ENCODE assay signal across 25 mouse cellular contexts in the genomic region with DNA sequence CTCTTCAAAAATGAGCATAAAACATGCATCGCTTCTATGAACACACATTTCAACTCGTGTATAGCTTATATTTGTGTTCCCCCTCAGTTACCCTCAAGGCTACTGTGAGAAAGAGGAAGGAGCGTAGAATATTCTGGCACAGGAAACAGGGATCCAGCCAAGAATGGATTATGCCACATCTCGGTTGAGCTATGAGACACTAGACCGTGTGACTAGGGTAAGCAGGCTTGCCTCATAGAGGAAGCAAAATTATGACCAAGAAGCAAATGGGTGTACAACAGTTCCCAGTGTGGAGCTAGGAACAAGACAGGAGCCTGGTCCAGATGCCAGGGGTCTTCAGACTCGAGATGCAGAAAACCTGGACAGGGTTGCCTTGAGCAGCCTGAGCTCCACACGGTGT. TPM values are rescaled to one million over a fixed set of nuclear protein-coding genes. Genes with fewer than 3 reads are reported as not detected.
A peak's percentile ranks its signal among the peaks of the same experiment; 100 is the strongest.
DNase-seq lines count a peak whose midpoint lies in the region; ATAC-seq and TF ChIP-seq lines count a peak whose summit lies in the region.
"Had no signal": no experiment of that assay in that cellular context is flagged by ENCODE, and none has a peak within 500 bp of the region (broad histone marks: within the 10 kb centered on the region; RNA-seq: fewer than 3 reads in every experiment).

No protein-coding gene starts in this region.

- TF ChIP-seq EP300 in liver, postnatal 0 days (IDR thresholded peaks at IDR 0.05; ENCODE audit: low read depth): no peak

- H3K27ac ChIP-seq in liver, postnatal 0 days (ENCODE audit: low read depth): no peak overlapping the region
- no peak overlapping the region for H3K27ac ChIP-seq in liver, embryonic 11.5 days (ENCODE audit: low read depth, low read length)
- H3K27ac ChIP-seq: embryonic facial prominence, embryonic 10.5 days; embryonic facial prominence, embryonic 13.5 days; forebrain, embryonic 12.5 days; forebrain, embryonic 15.5 days; hindbrain, embryonic 10.5 days; hindbrain, embryonic 13.5 days; hindbrain, postnatal 0 days had no signal

- 0 out of 2 replicates have a peak, but pooled peaks have one; percentile 27 for ATAC-seq in liver, postnatal 0 days
- no peak for ATAC-seq in liver, embryonic 11.5 days (replicated peaks; ENCODE audit: low FRiP score)
- peak; percentile 93 for ATAC-seq in granulocyte monocyte progenitor cell, adult 5-6 weeks (replicated peaks; ENCODE audit: poor library complexity, severe bottlenecking)
- ATAC-seq in megakaryocyte, adult 5-6 weeks (ENCODE audit: poor library complexity, severe bottlenecking): peak; percentile 74
- peak; percentile 74 for ATAC-seq in monocyte, adult 5-6 weeks (replicated peaks; ENCODE audit: insufficient number of reproducible peaks, low FRiP score, low TSS enrichment, poor library complexity, severe bottlenecking)
- no peak for ATAC-seq in CD4-positive, CD25-positive, alpha-beta regulatory T cell, adult 4 months
- ATAC-seq: activated CD4-positive, CD25-positive, alpha-beta regulatory T cell, adult 4 months; forebrain, embryonic 15.5 days; hindbrain, postnatal 0 days; inflammation-experienced regulatory T-cells, adult 6 months had no signal

- no peak overlapping the region for H3K4me3 ChIP-seq in liver, postnatal 0 days (ENCODE audit: low read depth, low read length)
- no peak overlapping the region for H3K4me3 ChIP-seq in liver, embryonic 11.5 days (ENCODE audit: low read depth, low read length)
- H3K4me3 ChIP-seq: embryonic facial prominence, embryonic 10.5 days; embryonic facial prominence, embryonic 13.5 days; erythroblast, embryonic 14.5 days; forebrain, embryonic 12.5 days; forebrain, embryonic 15.5 days; hindbrain, embryonic 10.5 days; hindbrain, embryonic 13.5 days had no signal

- no peak for DNase-seq in liver, postnatal 0 days
- DNase-seq in liver, embryonic 11.5 days (ENCODE audit: low spot score): no peak
- DNase-seq in urinary bladder, postnatal 4 days (ENCODE audit: low spot score in 2 of 2): no peak
- no peak for DNase-seq in retina, embryonic 14.5 days (ENCODE audit: low spot score)
- DNase-seq: adrenal gland, adult 8-10 months; adrenal gland, postnatal 25 days; cerebellum, adult 18-20 months; cerebellum, adult 9-10 months; cerebellum, postnatal 14 days; gastrocnemius, postnatal 36 days had no signal

- no peak for TF ChIP-seq CTCF in liver, postnatal 0 days (IDR thresholded peaks at IDR 0.05; ENCODE audit: low read depth)

- no peaks in the 10 kb centered on the region for H3K9me3 ChIP-seq in liver, postnatal 0 days (ENCODE audit: low read length)
- no peaks in the 10 kb centered on the region for H3K9me3 ChIP-seq in liver, embryonic 11.5 days (ENCODE audit: control insufficient read depth, low read length)
- H3K9me3 ChIP-seq: embryonic facial prominence, embryonic 10.5 days; embryonic facial prominence, embryonic 13.5 days; forebrain, embryonic 12.5 days; forebrain, embryonic 15.5 days; hindbrain, embryonic 10.5 days; hindbrain, embryonic 13.5 days had no signal

- H3K27me3 ChIP-seq in liver, postnatal 0 days (ENCODE audit: insufficient read depth, low read length): no peaks in the 10 kb centered on the region
- no peaks in the 10 kb centered on the region for H3K27me3 ChIP-seq in liver, embryonic 11.5 days (replicated peaks; ENCODE audit: control insufficient read depth, insufficient read depth, low read length)
- H3K27me3 ChIP-seq: embryonic facial prominence, embryonic 13.5 days; forebrain, embryonic 12.5 days; forebrain, embryonic 15.5 days; hindbrain, embryonic 13.5 days had no signal

- H3K9ac ChIP-seq in liver, postnatal 0 days (replicated peaks): no peak overlapping the region
- H3K9ac ChIP-seq in liver, embryonic 11.5 days (ENCODE audit: low read depth, low read length): no peak overlapping the region
- H3K9ac ChIP-seq: embryonic facial prominence, embryonic 13.5 days; forebrain, embryonic 12.5 days; forebrain, embryonic 15.5 days; hindbrain, embryonic 13.5 days had no signal

- 51% methylated on average over 7 of the region's 7 CpGs for WGBS in liver, postnatal 0 days (ENCODE audit: insufficient replicate concordance)
- WGBS in liver, embryonic 11.5 days: 65% methylated on average over 7 of the region's 7 CpGs

- H3K4me1 ChIP-seq in liver, postnatal 0 days (ENCODE audit: insufficient read depth): no peaks in the 10 kb centered on the region
- no peaks in the 10 kb centered on the region for H3K4me1 ChIP-seq in liver, embryonic 11.5 days (replicated peaks; ENCODE audit: control insufficient read depth, insufficient read depth, low read length)
- H3K4me1 ChIP-seq: embryonic facial prominence, embryonic 13.5 days; forebrain, embryonic 15.5 days had no signal

- no peak overlapping the region for H3K4me2 ChIP-seq in liver, postnatal 0 days (ENCODE audit: low read depth, low read length)
- no peak overlapping the region for H3K4me2 ChIP-seq in liver, embryonic 11.5 days
- H3K4me2 ChIP-seq: embryonic facial prominence, embryonic 13.5 days; forebrain, embryonic 12.5 days; forebrain, embryonic 15.5 days; heart, embryonic 11.5 days; hindbrain, embryonic 13.5 days had no signal

- H3K36me3 ChIP-seq in liver, postnatal 0 days (replicated peaks; ENCODE audit: insufficient read depth, low read length): no peaks in the 10 kb centered on the region
- H3K36me3 ChIP-seq in liver, embryonic 11.5 days (ENCODE audit: control insufficient read depth, insufficient read depth, low read length): no peaks in the 10 kb centered on the region
- H3K36me3 ChIP-seq: embryonic facial prominence, embryonic 10.5 days; embryonic facial prominence, embryonic 13.5 days; forebrain, embryonic 12.5 days; forebrain, embryonic 15.5 days; hindbrain, embryonic 10.5 days; hindbrain, embryonic 13.5 days had no signal

RNA-seq across cellular contexts. Expression of a gene that starts 28.3 kb away (rescaled TPM):
- 3.3 and 4.1 TPM in 2 replicates for polyA plus RNA-seq in liver, postnatal 0 days (2015; fragmentation: Nextera tagmentation; extraction: Ambion mirVana)
- polyA plus RNA-seq in liver, embryonic 11.5 days (2014; fragmentation: Nextera tagmentation; extraction: Ambion mirVana): 12.3 and 14.0 TPM in 2 replicates
- total RNA-seq in granulocyte monocyte progenitor cell, adult 5-6 weeks (2014; fragmentation: Nextera tagmentation): 7.9 and 15.7 TPM in 2 replicates
- total RNA-seq in granulocyte monocyte progenitor cell, adult 5-6 weeks (2017): 7.5 and 9.8 TPM in 2 replicates
- total RNA-seq in megakaryocyte, adult 5-6 weeks (2015): 16.4 and 20.1 TPM in 2 replicates
- 9.0 and 9.4 TPM in 2 replicates for total RNA-seq in megakaryocyte, adult 5-6 weeks (2017)
- 14.7 to 27.1 TPM (median 23.8 TPM) in 3 replicates for total RNA-seq in monocyte, adult 5-6 weeks (2017)
- 1 to 10 TPM; 8.5 to 8.9 TPM for polyA plus RNA-seq in CD4-positive, CD25-positive, alpha-beta regulatory T cell, adult 4 months (2017; shearing (Covaris generic))

RNA-seq across cellular contexts. Expression of a gene that starts 39.3 kb away (rescaled TPM):
- 4.7 and 4.9 TPM in 2 replicates for polyA plus RNA-seq in liver, postnatal 0 days (2015; fragmentation: Nextera tagmentation; extraction: Ambion mirVana)
- polyA plus RNA-seq in liver, embryonic 11.5 days (2014; fragmentation: Nextera tagmentation; extraction: Ambion mirVana): 14.8 and 18.0 TPM in 2 replicates
- 12.2 and 14.3 TPM in 2 replicates for total RNA-seq in granulocyte monocyte progenitor cell, adult 5-6 weeks (2014; fragmentation: Nextera tagmentation)
- 12.1 and 22.2 TPM in 2 replicates for total RNA-seq in granulocyte monocyte progenitor cell, adult 5-6 weeks (2017)
- total RNA-seq in megakaryocyte, adult 5-6 weeks (2015): 20.8 and 23.8 TPM in 2 replicates
- total RNA-seq in megakaryocyte, adult 5-6 weeks (2017): 21.2 and 23.3 TPM in 2 replicates
- total RNA-seq in monocyte, adult 5-6 weeks (2017): 35.3 to 43.4 TPM (median 37.8 TPM) in 3 replicates
- 1 to 10 TPM; 4.1 to 8.2 TPM for polyA plus RNA-seq in CD4-positive, CD25-positive, alpha-beta regulatory T cell, adult 4 months (2017; shearing (Covaris generic))

Comparison
In these comparisons a context has a peak if more than half of its experiments do, and no peak if none do; other contexts are left out.
1. ATAC-seq: peak in liver, postnatal 0 days (single experiment), granulocyte monocyte progenitor cell, adult 5-6 weeks (single experiment), megakaryocyte, adult 5-6 weeks (single experiment) and monocyte, adult 5-6 weeks (single experiment); none in liver, embryonic 11.5 days (single experiment) and CD4-positive, CD25-positive, alpha-beta regulatory T cell, adult 4 months (single experiment).